Mouse (Mus musculus): ENCODE measurements at regions not wholly inside any gene's neighbourhood (a gene's known extent, or its start where the extent isn't known, plus 50 kb on each side); places are given as distances from the start of the nearest gene placed in this dataset.
A peak's percentile ranks its signal among the peaks of the same experiment; 100 is the strongest.

DNA sequence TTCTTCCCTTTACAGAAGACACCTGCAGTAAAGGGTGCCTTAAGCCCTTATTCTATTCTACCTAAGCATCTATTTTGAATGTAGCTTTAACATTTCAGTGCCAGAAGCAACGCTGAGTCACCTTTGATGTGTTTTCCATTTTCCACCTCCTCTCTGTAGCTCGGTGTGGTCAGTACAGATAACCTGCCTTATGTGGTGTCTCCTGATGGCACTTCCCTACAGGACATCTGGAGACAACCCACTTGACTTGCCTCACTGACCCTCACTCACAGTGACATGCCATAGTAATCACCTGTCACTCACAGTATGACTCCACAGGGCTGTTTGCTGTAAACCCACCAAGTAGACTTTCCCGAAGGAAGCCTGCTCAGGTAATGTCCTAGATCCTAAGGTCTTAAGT lies 510.9 kb upstream of the Smim15 start:
- Histone ChIP-seq H3K27me3 (ENCODE audit: control insufficient read depth, insufficient read depth, low read length) (no peaks in the 10 kb centered on the region), H3K27ac (ENCODE audit: low read length) (no peak overlapping the region), H3K9ac (replicated peaks; ENCODE audit: low read depth, low read length) (no peak overlapping the region), H3K4me3 (ENCODE audit: low read depth, low read length) (no peak overlapping the region), H3K9me3 (ENCODE audit: control insufficient read depth, low read depth, low read length) (no peaks in the 10 kb centered on the region), H3K4me1 (ENCODE audit: control insufficient read depth, insufficient read depth, low read length) (peaks cover 6% of the 10 kb centered on the region; the same call in 1 of the 2 replicates), H3K4me2 (replicated peaks; ENCODE audit: low read depth, low read length) (no peak overlapping the region), H3K36me3 (ENCODE audit: control insufficient read depth, insufficient read depth, low read length) (no peaks in the 10 kb centered on the region)
- ATAC-seq (ENCODE audit: insufficient number of reproducible peaks, insufficient read depth, low FRiP score, low read depth) = no peak
- 88% methylated on average over 3 of the region's 3 CpGs for WGBS

DNA sequence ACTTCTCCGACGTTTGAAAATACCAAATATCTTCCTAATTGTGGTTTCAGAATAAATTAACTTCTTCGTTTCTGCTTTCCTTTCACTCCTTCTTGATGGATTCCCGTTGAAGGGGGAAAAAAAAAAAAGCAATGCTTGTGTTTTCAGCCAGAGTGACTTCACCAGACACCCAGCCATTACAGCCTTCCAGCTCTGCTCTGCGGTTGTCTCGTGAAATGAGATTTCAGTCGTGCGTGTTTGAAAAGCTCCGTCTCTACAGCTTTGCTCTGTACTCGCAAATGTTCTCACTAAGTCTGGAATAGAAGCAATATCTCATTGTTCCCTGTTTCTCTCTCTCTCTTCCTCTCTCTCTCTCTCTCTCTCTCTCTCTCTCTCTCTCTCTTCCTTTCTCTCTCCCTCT lies 509.6 kb upstream of the Kif2a start:
- Histone ChIP-seq H3K27ac (ENCODE audit: low read length) (no peak overlapping the region), H3K9me3 (ENCODE audit: control insufficient read depth, low read depth, low read length) (no peaks in the 10 kb centered on the region), H3K4me3 (ENCODE audit: low read depth, low read length) (no peak overlapping the region), H3K27me3 (ENCODE audit: control insufficient read depth, insufficient read depth, low read length) (no peaks in the 10 kb centered on the region), H3K4me1 (ENCODE audit: control insufficient read depth, insufficient read depth, low read length) (peaks cover 6% of the 10 kb centered on the region; the same call in 1 of the 2 replicates), H3K9ac (replicated peaks; ENCODE audit: low read depth, low read length) (no peak overlapping the region), H3K4me2 (replicated peaks; ENCODE audit: low read depth, low read length) (no peak overlapping the region), H3K36me3 (ENCODE audit: control insufficient read depth, insufficient read depth, low read length) (no peaks in the 10 kb centered on the region)
- WGBS = 47% methylated on average over 10 of the region's 10 CpGs
- ATAC-seq (ENCODE audit: insufficient number of reproducible peaks, insufficient read depth, low FRiP score, low read depth) = no peak

DNA sequence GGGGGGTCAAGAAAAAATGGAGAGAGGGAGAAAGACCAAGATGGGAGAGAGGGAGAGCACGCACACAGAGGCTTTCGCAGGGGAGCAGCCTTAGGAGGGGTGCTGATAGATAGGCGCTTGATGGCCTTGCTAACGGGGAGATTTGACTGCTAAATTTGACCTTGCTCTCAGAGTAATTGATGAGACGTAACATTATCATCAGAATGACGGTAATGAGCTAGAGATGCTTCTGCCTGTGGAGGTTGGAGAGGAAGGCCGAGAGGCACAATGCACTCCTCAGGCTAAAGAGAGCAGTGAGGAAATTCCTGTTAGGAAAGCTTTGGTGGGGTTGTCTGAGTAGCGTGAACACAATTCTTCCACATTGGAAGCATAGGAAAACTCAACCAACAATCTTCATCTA lies 509.1 kb upstream of the Kif2a start:
- Histone ChIP-seq H3K36me3 (ENCODE audit: control insufficient read depth, insufficient read depth, low read length) (no peaks in the 10 kb centered on the region), H3K9me3 (ENCODE audit: control insufficient read depth, low read depth, low read length) (no peaks in the 10 kb centered on the region), H3K4me3 (ENCODE audit: low read depth, low read length) (no peak overlapping the region), H3K27me3 (ENCODE audit: control insufficient read depth, insufficient read depth, low read length) (no peaks in the 10 kb centered on the region), H3K27ac (ENCODE audit: low read length) (0 out of 2 replicates have a peak overlapping the region, but pooled peaks have one; percentile 11), H3K4me1 (ENCODE audit: control insufficient read depth, insufficient read depth, low read length) (peaks cover 6% of the 10 kb centered on the region; the same call in 1 of the 2 replicates), H3K4me2 (replicated peaks; ENCODE audit: low read depth, low read length) (no peak overlapping the region), H3K9ac (replicated peaks; ENCODE audit: low read depth, low read length) (no peak overlapping the region)
- 32% methylated on average over 8 of the region's 8 CpGs for WGBS
- ATAC-seq (ENCODE audit: insufficient number of reproducible peaks, insufficient read depth, low FRiP score, low read depth) = no peak

DNA sequence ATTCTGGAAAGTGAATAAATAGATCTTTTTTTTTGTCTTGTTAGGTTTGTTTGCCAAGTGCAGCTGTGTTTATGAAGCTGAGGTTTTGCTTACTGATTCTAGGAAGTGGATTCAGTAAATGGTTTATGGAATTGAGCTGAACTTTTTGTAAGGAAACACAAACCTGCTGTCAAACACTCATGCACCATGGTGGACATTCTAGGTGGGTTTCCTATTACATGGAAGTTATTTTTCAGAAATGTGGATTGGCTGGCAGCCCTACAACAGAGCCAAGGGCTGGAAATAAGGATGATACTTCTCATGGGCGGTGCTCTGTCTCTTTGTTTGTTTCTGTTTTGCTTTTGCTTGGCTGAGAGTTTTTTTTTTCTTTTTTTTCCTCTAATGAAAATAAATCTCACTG lies 508.5 kb upstream of the Kif2a start:
- H3K9ac ChIP-seq (replicated peaks; ENCODE audit: low read depth, low read length) = no peak overlapping the region
- no peak overlapping the region for H3K4me3 ChIP-seq (ENCODE audit: low read depth, low read length)
- H3K4me2 ChIP-seq (replicated peaks; ENCODE audit: low read depth, low read length) = no peak overlapping the region
- no peaks in the 10 kb centered on the region for H3K27me3 ChIP-seq (ENCODE audit: control insufficient read depth, insufficient read depth, low read length)
- H3K4me1 ChIP-seq (ENCODE audit: control insufficient read depth, insufficient read depth, low read length) = peaks cover 6% of the 10 kb centered on the region; the same call in 1 of the 2 replicates
- ATAC-seq (ENCODE audit: insufficient number of reproducible peaks, insufficient read depth, low FRiP score, low read depth) = no peak
- no peaks in the 10 kb centered on the region for H3K36me3 ChIP-seq (ENCODE audit: control insufficient read depth, insufficient read depth, low read length)
- no peaks in the 10 kb centered on the region for H3K9me3 ChIP-seq (ENCODE audit: control insufficient read depth, low read depth, low read length)
- no peak overlapping the region for H3K27ac ChIP-seq (ENCODE audit: low read length)
- WGBS = 45% methylated on average over 1 of the region's 1 CpGs

DNA sequence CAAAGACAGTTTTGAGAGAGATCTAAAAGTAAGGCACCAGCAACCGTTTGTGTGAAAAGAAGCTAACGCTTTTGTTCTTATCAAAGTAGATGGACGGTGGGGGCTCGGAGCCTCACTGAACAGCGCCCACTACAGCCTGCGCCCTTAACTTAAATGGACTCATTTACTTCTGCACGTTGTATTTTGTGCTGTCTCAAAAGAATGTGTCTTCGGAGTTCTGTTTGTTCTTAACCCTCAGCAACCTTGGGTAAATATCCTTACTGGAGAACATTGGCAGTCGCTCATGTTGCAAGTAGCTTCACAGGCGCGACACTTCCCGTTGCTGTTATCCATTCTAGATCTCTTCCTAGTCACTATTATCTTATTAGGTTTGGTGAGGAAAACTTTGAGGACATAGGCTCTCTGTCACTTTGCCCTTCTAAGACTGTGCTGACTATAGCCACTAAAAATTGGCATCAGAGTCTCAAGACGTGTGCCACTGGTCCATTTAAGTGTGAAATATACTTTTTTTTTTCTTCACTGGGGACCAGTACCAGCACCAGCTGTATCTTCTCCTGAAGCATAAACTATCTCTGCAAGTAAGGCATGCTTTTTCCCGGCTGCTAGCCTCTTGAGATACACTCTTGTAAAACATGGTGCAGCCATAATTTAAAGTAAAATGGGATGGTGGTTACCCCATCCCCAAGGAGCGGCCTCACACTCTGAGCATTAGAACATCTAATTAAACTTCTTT lies 507.0 kb upstream of the Kif2a start:
- H3K27ac ChIP-seq (ENCODE audit: low read length) = no peak overlapping the region
- H3K4me2 ChIP-seq (replicated peaks; ENCODE audit: low read depth, low read length) = no peak overlapping the region
- 49% methylated on average over 15 of the region's 15 CpGs for WGBS
- no peaks in the 10 kb centered on the region for H3K9me3 ChIP-seq (ENCODE audit: control insufficient read depth, low read depth, low read length)
- no peak overlapping the region for H3K9ac ChIP-seq (replicated peaks; ENCODE audit: low read depth, low read length)
- no peaks in the 10 kb centered on the region for H3K27me3 ChIP-seq (ENCODE audit: control insufficient read depth, insufficient read depth, low read length)
- no peak for ATAC-seq (ENCODE audit: insufficient number of reproducible peaks, insufficient read depth, low FRiP score, low read depth)
- no peak overlapping the region for H3K4me3 ChIP-seq (ENCODE audit: low read depth, low read length)
- peaks cover 6% of the 10 kb centered on the region; the same call in 1 of the 2 replicates for H3K4me1 ChIP-seq (ENCODE audit: control insufficient read depth, insufficient read depth, low read length)
- H3K36me3 ChIP-seq (ENCODE audit: control insufficient read depth, insufficient read depth, low read length) = no peaks in the 10 kb centered on the region

DNA sequence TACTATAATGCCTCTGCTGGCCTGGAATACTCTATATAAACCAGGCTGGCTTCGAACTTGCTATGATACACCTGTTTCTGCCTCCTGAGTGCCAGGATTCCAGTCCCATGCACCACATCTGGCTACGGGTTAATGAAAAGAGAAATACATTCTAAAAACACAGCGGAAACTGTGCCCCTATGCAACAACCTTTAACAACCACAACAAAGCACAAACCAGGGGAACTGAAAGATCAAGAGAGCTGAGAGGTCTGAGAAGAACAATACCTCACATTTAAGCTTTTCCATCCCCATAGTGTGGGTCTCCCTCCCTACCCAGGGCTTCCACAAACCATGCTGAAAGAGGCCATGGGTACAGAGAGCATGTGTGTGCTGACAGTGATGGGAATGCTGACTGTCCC lies 501.0 kb upstream of the Kif2a start:
- Histone ChIP-seq H3K4me1 (ENCODE audit: control insufficient read depth, insufficient read depth, low read length) (no peaks in the 10 kb centered on the region), H3K27me3 (ENCODE audit: control insufficient read depth, insufficient read depth, low read length) (no peaks in the 10 kb centered on the region), H3K4me2 (replicated peaks; ENCODE audit: low read depth, low read length) (no peak overlapping the region), H3K4me3 (ENCODE audit: low read depth, low read length) (no peak overlapping the region), H3K9ac (replicated peaks; ENCODE audit: low read depth, low read length) (no peak overlapping the region), H3K27ac (ENCODE audit: low read length) (no peak overlapping the region), H3K9me3 (ENCODE audit: control insufficient read depth, low read depth, low read length) (no peaks in the 10 kb centered on the region), H3K36me3 (ENCODE audit: control insufficient read depth, insufficient read depth, low read length) (no peaks in the 10 kb centered on the region)
- no peak for ATAC-seq (ENCODE audit: insufficient number of reproducible peaks, insufficient read depth, low FRiP score, low read depth)
- WGBS = 91% methylated on average over 3 of the region's 3 CpGs

DNA sequence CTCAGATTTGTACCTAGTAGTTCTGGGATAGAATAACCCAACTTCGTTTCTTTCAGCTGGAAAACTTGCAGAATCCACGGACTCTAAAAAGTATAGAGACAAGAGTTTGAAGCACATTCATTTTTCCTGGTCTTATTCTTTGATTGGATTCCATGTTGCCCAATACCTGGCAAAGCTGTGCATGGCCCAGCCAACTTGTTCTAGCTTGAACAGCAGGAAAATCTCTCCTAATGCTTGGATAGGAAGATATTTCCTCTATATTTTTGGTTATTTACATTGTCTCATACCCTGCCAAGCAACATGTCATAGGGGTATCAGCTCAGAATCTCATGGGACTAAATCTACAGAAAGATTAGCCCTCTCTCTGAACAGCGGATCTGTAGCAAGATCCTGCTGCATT lies 492.3 kb upstream of the Kif2a start:
- Histone ChIP-seq H3K27me3 (ENCODE audit: control insufficient read depth, insufficient read depth, low read length) (no peaks in the 10 kb centered on the region), H3K4me1 (ENCODE audit: control insufficient read depth, insufficient read depth, low read length) (no peaks in the 10 kb centered on the region), H3K9ac (replicated peaks; ENCODE audit: low read depth, low read length) (no peak overlapping the region), H3K4me2 (replicated peaks; ENCODE audit: low read depth, low read length) (no peak overlapping the region), H3K36me3 (ENCODE audit: control insufficient read depth, insufficient read depth, low read length) (no peaks in the 10 kb centered on the region), H3K9me3 (ENCODE audit: control insufficient read depth, low read depth, low read length) (no peaks in the 10 kb centered on the region), H3K4me3 (ENCODE audit: low read depth, low read length) (no peak overlapping the region), H3K27ac (ENCODE audit: low read length) (no peak overlapping the region)
- no peak for ATAC-seq (ENCODE audit: insufficient number of reproducible peaks, insufficient read depth, low FRiP score, low read depth)
- WGBS = 84% methylated on average over 3 of the region's 3 CpGs

DNA sequence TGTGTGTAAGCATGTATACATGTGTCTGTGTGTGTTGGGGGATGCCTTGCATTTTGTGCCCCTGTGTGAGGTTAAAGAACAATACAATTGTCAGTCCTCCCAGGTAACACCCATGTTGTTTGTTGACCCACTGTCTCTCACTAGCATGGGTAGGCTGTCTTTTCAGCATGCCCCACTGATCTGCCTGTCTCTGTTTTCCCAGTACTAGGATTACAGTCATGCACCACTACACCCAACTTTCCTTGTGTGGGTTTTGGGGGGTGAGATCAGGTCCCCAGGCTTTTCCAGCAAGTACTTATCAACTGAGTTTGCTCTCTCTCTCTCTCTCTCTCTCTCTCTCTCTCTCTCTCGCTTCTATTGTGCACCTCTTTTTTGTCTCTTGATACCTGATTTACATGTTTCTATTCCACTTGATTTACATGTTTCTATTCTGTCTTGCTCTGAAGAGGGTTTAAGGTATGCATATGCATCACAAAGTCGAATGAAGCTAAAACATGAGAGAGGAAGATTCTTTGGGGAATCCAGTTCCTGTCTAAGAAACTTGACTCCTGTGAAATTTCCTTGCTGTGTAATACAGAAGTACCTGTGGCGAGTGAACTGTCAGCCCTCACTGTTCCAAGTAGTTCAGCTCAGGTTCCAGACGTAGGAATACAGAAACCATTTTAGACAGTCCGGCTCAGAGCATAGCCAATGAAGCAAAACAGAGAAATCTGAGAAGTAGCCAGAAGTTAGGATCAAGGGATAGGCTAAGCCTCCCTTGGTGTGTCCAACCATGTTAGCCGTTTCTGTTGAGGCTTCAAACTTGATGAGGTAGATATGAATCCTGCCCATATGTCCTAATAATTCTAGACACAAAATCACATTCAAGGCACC lies 491.6 kb upstream of the Kif2a start:
- Histone ChIP-seq H3K9ac (replicated peaks; ENCODE audit: low read depth, low read length) (no peak overlapping the region), H3K4me2 (replicated peaks; ENCODE audit: low read depth, low read length) (no peak overlapping the region), H3K4me1 (ENCODE audit: control insufficient read depth, insufficient read depth, low read length) (no peaks in the 10 kb centered on the region), H3K4me3 (ENCODE audit: low read depth, low read length) (no peak overlapping the region), H3K27ac (ENCODE audit: low read length) (no peak overlapping the region), H3K27me3 (ENCODE audit: control insufficient read depth, insufficient read depth, low read length) (no peaks in the 10 kb centered on the region), H3K36me3 (ENCODE audit: control insufficient read depth, insufficient read depth, low read length) (no peaks in the 10 kb centered on the region), H3K9me3 (ENCODE audit: control insufficient read depth, low read depth, low read length) (no peaks in the 10 kb centered on the region)
- 69% methylated on average over 6 of the region's 6 CpGs for WGBS
- ATAC-seq (ENCODE audit: insufficient number of reproducible peaks, insufficient read depth, low FRiP score, low read depth) = no peak

All from stomach, embryonic 14.5 days (tissue).